Mouse (Mus musculus) thymus, adult 2 months (tissue): ENCODE data around the gene Dbt. TPM values are rescaled to one million over a fixed set of nuclear protein-coding genes. Genes with fewer than 3 reads are reported as not detected.

Experiments used
- DNase-seq: peaks from one replicate; pipeline ENCODE4 v3.0.0; 2021
- H3K27ac ChIP-seq: fragments of 200-500 bp; 2 replicates; pipeline ENCODE4 v1.5.1; 2012; ENCODE audit warnings: low read length, control low read depth; ENCODE audit not compliant: control insufficient read depth, insufficient read depth
- H3K27me3 ChIP-seq: fragments of 200-500 bp; 2 replicates; pipeline ENCODE4 v1.6.1; 2012; ENCODE audit warnings: mild to moderate bottlenecking, low read length, moderate library complexity, mixed read lengths; ENCODE audit not compliant: control insufficient read depth, insufficient read depth
- H3K36me3 ChIP-seq: fragments of 200-500 bp; 2 replicates; pipeline ENCODE4 v1.6.1; 2012; ENCODE audit warnings: mild to moderate bottlenecking, low read length, moderate library complexity; ENCODE audit not compliant: control insufficient read depth, insufficient read depth
- H3K4me1 ChIP-seq: fragments of 200-500 bp; replicated peaks from 2 replicates; pipeline ENCODE4 v1.6.1; 2012; ENCODE audit warnings: low read length; ENCODE audit not compliant: control insufficient read depth, insufficient read depth
- H3K4me3 ChIP-seq: fragments of 200-500 bp; 2 replicates; pipeline ENCODE4 v1.5.1; 2012; ENCODE audit warnings: mild to moderate bottlenecking, low read length, control low read depth, moderate library complexity; ENCODE audit not compliant: control insufficient read depth, insufficient read depth
- CTCF ChIP-seq: fragments of 200-500 bp; IDR thresholded peaks from 2 replicates; pipeline ENCODE4 v1.5.1; 2012; ENCODE audit warnings: mild to moderate bottlenecking, control low read depth, low read length, moderate library complexity, borderline replicate concordance; ENCODE audit not compliant: control insufficient read depth, poor library complexity, insufficient read depth; ENCODE audit errors: extremely low read depth
- POLR2A ChIP-seq: fragments of 200-500 bp; IDR thresholded peaks from 2 replicates; pipeline ENCODE4 v1.6.1; 2012; ENCODE audit warnings: mild to moderate bottlenecking, low read length, control low read depth, moderate library complexity; ENCODE audit not compliant: control insufficient read depth, poor library complexity, insufficient read depth; ENCODE audit errors: extremely low read depth
- WGBS: fragments of 180-500 bp; shearing (Covaris S2); methylation state at CpG from one replicate; pipeline ENCODE4 v1.1.7; 2018; 5-methylcytosine and 5-hydroxymethylcytosine counted together
- polyA plus RNA-seq: library from polyadenylated mRNA; depleted of rRNA; stranded (reverse); fragments of >200 nt; gene quantifications from 2 replicates; pipeline ENCODE4 v1.2.3, GENCODE M21; 2012

The Dbt gene
- polyA plus RNA-seq, 1 experiment: 8.7 TPM

DNA sequence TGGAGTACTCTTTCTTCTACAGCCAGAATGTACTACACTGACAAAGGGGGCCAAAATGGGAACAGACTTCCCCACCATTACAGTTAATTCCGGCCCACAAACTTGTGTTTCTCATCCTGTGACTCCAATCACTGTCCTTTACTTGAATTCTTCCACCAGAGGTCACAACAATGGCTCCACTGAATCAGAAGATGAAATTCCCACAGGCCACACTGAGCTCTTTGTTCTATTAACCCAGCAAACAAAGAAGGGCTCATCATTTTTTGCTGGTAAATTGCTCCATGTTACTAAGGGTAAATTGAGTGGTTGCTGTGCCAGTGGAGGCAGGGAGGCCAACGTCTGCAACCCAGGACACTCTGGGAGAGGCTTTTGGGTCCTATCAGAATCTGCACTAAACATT is 32.8 kb upstream of the Dbt start:
- WGBS: 92% methylated on average over 2 of the region's 2 CpGs
- H3K27ac ChIP-seq: no peak overlapping the region
- DNase-seq: no peak

DNA sequence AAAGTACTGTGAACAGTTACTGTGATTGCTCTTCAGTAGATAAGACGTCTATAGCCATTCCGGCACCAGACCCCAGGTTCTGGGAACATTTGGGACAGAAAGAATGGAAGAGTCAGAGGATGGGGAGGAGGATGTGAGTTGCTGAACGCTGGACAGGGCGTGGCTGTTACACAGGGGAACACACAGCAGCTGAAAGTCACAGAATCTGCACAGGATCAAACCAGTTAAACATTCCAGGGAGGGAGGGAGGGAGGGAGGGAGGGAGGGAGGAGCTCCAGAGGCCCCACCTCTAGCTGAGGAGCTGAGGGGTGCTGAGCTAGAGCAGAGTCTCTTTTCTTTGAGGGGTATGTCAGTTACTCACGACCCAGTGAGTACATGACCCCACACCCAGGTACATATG is 31.9 kb upstream of the Dbt start:
- no peaks in the 10 kb centered on the region for H3K36me3 ChIP-seq
- DNase-seq: no peak
- no peak for TF ChIP-seq CTCF
- TF ChIP-seq POLR2A: no peak
- no peaks in the 10 kb centered on the region for H3K27me3 ChIP-seq
- WGBS: 86% methylated on average over 5 of the region's 5 CpGs
- H3K27ac ChIP-seq: no peak overlapping the region
- no peaks in the 10 kb centered on the region; the same call in 1 of the 2 replicates for H3K4me1 ChIP-seq
- no peak overlapping the region for H3K4me3 ChIP-seq

More for the DNA sequence above, 32.8 kb upstream of the Dbt start:
- Histone ChIP-seq H3K27me3 (no peaks in the 10 kb centered on the region), H3K36me3 (no peaks in the 10 kb centered on the region), H3K4me1 (no peaks in the 10 kb centered on the region; the same call in 1 of the 2 replicates), H3K4me3 (no peak overlapping the region)
- no peak for TF ChIP-seq POLR2A
- TF ChIP-seq CTCF: no peak

GRCm38 (mm10) chr3:116482724-116483123 is 30.1 kb upstream of the Dbt start:
- Histone ChIP-seq H3K36me3 (0 out of 2 replicates have a peak, but pooled peaks cover 3% of the 10 kb centered on the region), H3K27ac (no peak overlapping the region), H3K27me3 (no peaks in the 10 kb centered on the region), H3K4me3 (no peak overlapping the region), H3K4me1 (no peaks in the 10 kb centered on the region; the same call in 1 of the 2 replicates)
- no peak for TF ChIP-seq CTCF
- TF ChIP-seq POLR2A: no peak
- 46% methylated on average over 3 of the region's 3 CpGs for WGBS
- DNase-seq: no peak

DNA sequence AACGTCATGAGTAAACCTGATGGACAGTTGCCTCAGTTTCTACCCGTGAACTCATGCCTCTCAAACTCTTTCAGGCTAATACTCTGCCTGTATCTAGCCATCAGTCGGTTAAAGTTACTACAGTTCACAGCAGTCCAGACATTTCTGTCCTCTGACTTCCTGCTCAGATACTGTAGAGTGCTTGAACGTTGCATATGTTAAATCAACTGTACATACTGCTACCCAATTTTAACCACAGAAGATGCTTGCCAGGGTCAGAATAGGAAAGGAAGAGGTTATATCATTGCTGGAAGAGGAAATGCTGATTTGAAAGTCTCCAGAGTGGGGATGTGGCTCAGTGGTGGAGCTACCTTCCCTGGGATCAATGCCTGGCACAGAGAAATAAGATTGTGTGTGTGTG is 29.6 kb upstream of the Dbt start:
- WGBS: 47% methylated on average over 4 of the region's 4 CpGs
- H3K4me3 ChIP-seq: no peak overlapping the region
- no peak for DNase-seq
- peaks cover 5% of the 10 kb centered on the region for H3K36me3 ChIP-seq
- H3K27me3 ChIP-seq: no peaks in the 10 kb centered on the region
- H3K4me1 ChIP-seq: no peaks in the 10 kb centered on the region; the same call in 1 of the 2 replicates
- TF ChIP-seq CTCF: no peak
- no peak for TF ChIP-seq POLR2A
- no peak overlapping the region for H3K27ac ChIP-seq

DNA sequence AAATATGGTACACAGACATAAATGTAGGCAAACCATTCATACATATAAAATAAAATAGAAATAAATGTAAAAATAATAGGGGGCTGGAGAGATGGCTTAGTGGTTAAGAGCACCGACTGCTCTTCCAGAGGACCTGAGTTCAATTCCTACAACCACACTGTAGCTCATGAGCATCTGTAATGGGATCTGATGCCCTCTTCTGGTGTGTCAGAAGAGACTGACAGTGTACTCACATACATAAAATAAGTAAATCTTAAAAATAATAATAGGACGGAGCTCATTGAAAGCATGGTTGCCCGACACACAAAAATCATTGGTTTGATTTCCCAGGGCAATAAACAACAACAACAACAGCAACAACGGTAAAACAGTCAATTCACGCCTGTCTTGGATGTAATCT is 21.9 kb upstream of the Dbt start:
- peaks cover 65% of the 10 kb centered on the region for H3K36me3 ChIP-seq
- WGBS: 97% methylated on average over 5 of the region's 5 CpGs
- TF ChIP-seq CTCF: no peak
- TF ChIP-seq POLR2A: no peak

DNA sequence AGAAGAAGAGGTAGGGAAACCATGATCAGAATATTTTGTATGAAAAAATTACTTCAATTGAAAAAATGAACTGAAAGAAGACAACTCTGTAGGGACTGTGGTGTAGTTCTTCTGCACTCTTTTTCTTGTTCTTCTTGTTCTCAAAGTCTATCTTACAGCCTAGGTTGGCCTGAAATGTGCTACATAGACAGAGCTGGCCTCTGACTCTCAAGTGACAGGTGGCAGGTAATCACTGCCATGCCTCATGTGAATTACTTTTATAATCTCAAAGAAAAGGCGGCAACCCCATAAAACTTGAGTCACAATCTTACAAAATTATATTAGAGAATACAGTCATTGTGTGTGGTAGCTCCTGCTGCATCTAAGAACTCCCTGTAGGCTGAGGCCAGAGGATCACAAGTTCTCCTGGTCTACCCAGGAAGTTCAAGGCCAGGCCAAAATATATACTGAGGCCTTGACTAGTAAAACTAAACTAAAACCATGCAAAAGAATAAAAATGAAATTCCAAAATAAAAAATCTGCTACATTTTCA is 20.9 kb upstream of the Dbt start:
- no peak for TF ChIP-seq POLR2A
- no peak for TF ChIP-seq CTCF
- no peak overlapping the region for H3K27ac ChIP-seq
- H3K4me3 ChIP-seq: no peak overlapping the region
- DNase-seq: no peak
- H3K27me3 ChIP-seq: no peaks in the 10 kb centered on the region
- WGBS: 95% methylated on average over 1 of the region's 1 CpGs
- H3K36me3 ChIP-seq: peaks cover 74% of the 10 kb centered on the region
- no peaks in the 10 kb centered on the region for H3K4me1 ChIP-seq

More for the DNA sequence above, 21.9 kb upstream of the Dbt start:
- Histone ChIP-seq H3K4me3 (no peak overlapping the region), H3K27ac (no peak overlapping the region), H3K27me3 (no peaks in the 10 kb centered on the region), H3K4me1 (no peaks in the 10 kb centered on the region)
- DNase-seq: no peak

GRCm38 (mm10) chr3:116493658-116494057 is 19.2 kb upstream of the Dbt start:
- no peak overlapping the region for H3K4me3 ChIP-seq
- H3K27ac ChIP-seq: no peak overlapping the region
- no peaks in the 10 kb centered on the region for H3K27me3 ChIP-seq
- 34% methylated on average over 5 of the region's 5 CpGs for WGBS
- no peaks in the 10 kb centered on the region for H3K4me1 ChIP-seq
- DNase-seq: no peak
- H3K36me3 ChIP-seq: peaks cover 78% of the 10 kb centered on the region
- no peak for TF ChIP-seq POLR2A
- no peak for TF ChIP-seq CTCF
